Mouse (Mus musculus) mammary gland, adult 2 months (tissue): ENCODE data around the gene Apbb1ip. TPM values are rescaled to one million over a fixed set of nuclear protein-coding genes. Genes with fewer than 3 reads are reported as not detected.

Experiments
- polyA plus RNA-seq: library from polyadenylated mRNA; depleted of rRNA; stranded (reverse); fragments of >200 nt; gene quantifications from 2 replicates; pipeline ENCODE4 v1.2.3, GENCODE M21; 2012; ENCODE audit warnings: low replicate concordance; rRNA removed

Apbb1ip gene
- polyA plus RNA-seq, result 9.7 and 11.9 TPM in 2 replicates

DNA sequence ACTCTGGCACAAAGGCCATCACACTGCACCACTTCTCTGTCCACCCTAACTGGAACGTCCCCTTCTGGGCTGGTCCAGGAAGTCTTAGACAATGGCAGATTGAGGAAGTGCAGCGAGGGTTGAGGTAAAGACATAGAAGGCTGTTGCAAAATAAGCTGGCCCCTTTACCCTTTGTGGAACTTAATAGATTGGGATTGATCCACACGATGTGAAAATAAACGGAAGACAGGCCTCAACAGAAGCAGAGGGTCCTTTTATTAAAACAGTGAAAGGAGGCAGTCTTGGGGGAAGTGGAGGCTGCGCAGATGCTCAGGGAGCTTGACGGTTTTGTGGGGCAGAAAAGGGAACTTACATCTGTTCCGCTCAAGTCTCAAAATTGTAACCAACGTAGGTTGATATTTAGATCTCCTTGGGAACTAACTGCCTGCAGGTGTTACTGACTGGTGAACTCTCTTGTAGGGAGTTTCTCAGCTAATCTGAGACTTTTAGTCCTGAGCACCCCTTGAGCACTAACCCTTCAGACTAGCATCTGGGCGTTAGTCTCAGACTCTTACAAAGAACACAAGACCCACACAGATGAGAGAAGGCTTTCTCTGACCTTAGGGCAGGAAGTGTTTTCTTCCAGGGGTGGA lies at the start of gene Apbb1ip:
TSS of gene Apbb1ip (plus strand) at position 546 of the 632 bp plus-strand sequence.

DNA sequence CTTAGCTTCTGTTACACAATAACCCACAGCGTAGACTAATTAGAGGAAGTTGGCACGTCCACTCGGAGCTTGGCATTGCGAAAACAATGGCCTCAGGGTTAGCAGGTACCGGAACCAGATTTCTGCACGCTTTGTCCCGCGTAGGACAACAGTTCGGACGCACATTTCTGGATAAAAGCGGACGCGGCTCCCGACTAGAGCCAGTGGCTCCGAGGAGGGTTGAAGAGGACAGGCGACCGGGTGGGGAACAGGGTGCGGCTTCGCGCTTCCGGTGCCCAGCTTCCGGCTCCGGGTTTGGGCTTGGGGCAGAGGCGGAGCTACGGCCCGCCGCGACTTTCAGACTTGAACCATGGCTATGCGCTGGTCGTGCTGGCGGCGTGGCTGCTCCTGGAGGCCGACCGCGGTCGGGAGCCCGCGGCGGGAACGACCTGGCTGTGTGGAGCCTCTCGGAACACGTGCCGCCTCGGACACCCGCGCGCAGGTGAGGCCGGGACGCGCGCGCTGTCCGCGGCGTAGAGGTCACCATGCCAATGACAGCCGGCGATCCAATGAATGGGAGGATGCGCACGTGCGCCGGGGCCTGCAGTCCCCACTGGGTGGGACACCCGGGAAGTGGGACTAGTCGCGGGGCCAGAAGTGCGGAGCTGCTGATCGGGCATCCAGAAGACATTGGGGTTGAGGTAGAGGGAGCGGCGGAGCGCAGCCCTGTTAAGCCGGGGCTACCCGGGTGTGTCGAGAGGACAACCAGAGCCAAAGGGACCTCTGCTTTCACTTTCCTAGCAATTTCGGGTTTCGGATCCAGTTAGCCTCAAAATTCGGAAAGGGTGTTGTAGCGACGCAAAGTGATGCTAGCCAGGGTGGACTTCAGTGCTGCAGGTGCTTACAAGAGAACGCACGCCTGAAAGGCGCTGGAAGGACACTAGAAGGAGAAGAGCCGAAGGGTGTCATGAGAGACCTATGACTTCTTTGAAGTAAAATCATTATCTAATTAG lies 121.7 kb downstream of the Apbb1ip start, which contains the start of gene Pdss1:
TSS of gene Pdss1 (plus strand) at position 241 of the 992 bp plus-strand sequence.

Other genes with a start within 250 kb of the Apbb1ip start
- not detected in 2 replicates for gene Gad2, start 151.9 kb upstream of the Apbb1ip start, polyA plus RNA-seq
- 4.3 and 4.5 TPM in 2 replicates for gene Pdss1, start 121.4 kb downstream of the Apbb1ip start, polyA plus RNA-seq